Mouse (Mus musculus) megakaryocyte, adult 5-6 weeks (primary cell): ENCODE measurements around the gene 4933405L10Rik. TPM values are rescaled to one million over a fixed set of nuclear protein-coding genes. Genes with fewer than 3 reads are reported as not detected.

ENCODE experiments used
- ATAC-seq: 2 replicates; pipeline ENCODE4 v1.8.0; 2016; ENCODE audit warnings: mild to moderate bottlenecking, inconsistent platforms; ENCODE audit not compliant: poor library complexity, severe bottlenecking
- total RNA-seq, 2 experiments: library from RNA; stranded (forward) in 1 of 2; stranded (reverse) in 1 of 2; fragments of 153-499, 151-499 nt in 1 of 2; fragments of 221-1000, 200-1000 nt in 1 of 2; gene quantifications; 2 replicates each; pipeline versions ENCODE4 v1.2.3 to v1.2.4; 2015 to 2017

4933405L10Rik gene
- total RNA-seq, 2 experiments from 2014 or later = not detected

GRCm38 (mm10) chr8:105750606-105751005, 43.2 kb downstream of the 4933405L10Rik start:
- peak; percentile 21; the same call in 1 of the 2 replicates for ATAC-seq

GRCm38 (mm10) chr8:105753916-105754315, 46.5 kb downstream of the 4933405L10Rik start:
- ATAC-seq = no peak

- no peak for ATAC-seq
These were observed 47.2 kb downstream of the 4933405L10Rik start for GRCm38 (mm10) chr8:105754688-105755087.

- ATAC-seq = no peak
These were observed 50.4 kb downstream of the 4933405L10Rik start for GRCm38 (mm10) chr8:105757796-105758276.

GRCm38 (mm10) chr8:105758277-105759108, 51.0 kb downstream of the 4933405L10Rik start, which contains the start of gene Gfod2:
TSS of gene Gfod2 (minus strand) at chr8:105758664.
- ATAC-seq = peak; percentile 100

Other genes starting within 250 kb of the 4933405L10Rik start
- gene Tppp3, start 236.1 kb upstream of the 4933405L10Rik start, total RNA-seq (2015) = 2.5 and 2.9 TPM in 2 replicates
- 6.5 and 13.4 TPM in 2 replicates for gene Tppp3, start 236.1 kb upstream of the 4933405L10Rik start, total RNA-seq (2017)
- 0.52 and 1.2 TPM in 2 replicates for gene Zdhhc1, start 210.8 kb upstream of the 4933405L10Rik start, total RNA-seq (2015)
- 0.20 and 0.92 TPM in 2 replicates for gene Zdhhc1, start 210.8 kb upstream of the 4933405L10Rik start, total RNA-seq (2017)
- not detected in 2 replicates for gene Hsd11b2, start 188.9 kb upstream of the 4933405L10Rik start, total RNA-seq (2015)
- gene Hsd11b2, start 188.9 kb upstream of the 4933405L10Rik start, total RNA-seq (2017) = not detected in 2 replicates
- 222 and 239 TPM in 2 replicates for gene Atp6v0d1, start 141.6 kb upstream of the 4933405L10Rik start, total RNA-seq (2015)
- 86.2 and 101 TPM in 2 replicates for gene Atp6v0d1, start 141.6 kb upstream of the 4933405L10Rik start, total RNA-seq (2017)
- 13.5 and 16.9 TPM in 2 replicates for gene Ripor1, start 102.4 kb upstream of the 4933405L10Rik start, total RNA-seq (2015)
- gene Ripor1, start 102.4 kb upstream of the 4933405L10Rik start, total RNA-seq (2017) = 1.6 and 2.6 TPM in 2 replicates
- gene Ctcf, start 71.1 kb upstream of the 4933405L10Rik start, total RNA-seq (2015) = 97.0 and 98.3 TPM in 2 replicates
- gene Ctcf, start 71.1 kb upstream of the 4933405L10Rik start, total RNA-seq (2017) = 101 and 124 TPM in 2 replicates
- not detected in 2 replicates for gene Agrp, start 70.3 kb upstream of the 4933405L10Rik start, total RNA-seq (2015)
- gene Agrp, start 70.3 kb upstream of the 4933405L10Rik start, total RNA-seq (2017) = not detected in 2 replicates
- gene Carmil2, start 21.4 kb upstream of the 4933405L10Rik start, total RNA-seq (2015) = 0.67 and 1.6 TPM in 2 replicates
- 0.70 and 1.3 TPM in 2 replicates for gene Carmil2, start 21.4 kb upstream of the 4933405L10Rik start, total RNA-seq (2017)
- 20.4 and 28.0 TPM in 2 replicates for gene Acd, start 6.6 kb upstream of the 4933405L10Rik start, total RNA-seq (2015)
- gene Acd, start 6.6 kb upstream of the 4933405L10Rik start, total RNA-seq (2017) = 10.6 and 12.3 TPM in 2 replicates
- 6.6 and 7.7 TPM in 2 replicates for gene Pard6a, start 6.5 kb upstream of the 4933405L10Rik start, total RNA-seq (2015)
- gene Pard6a, start 6.5 kb upstream of the 4933405L10Rik start, total RNA-seq (2017) = 9.1 and 22.2 TPM in 2 replicates
- gene Enkd1, start 555 bp downstream of the 4933405L10Rik start, total RNA-seq (2015) = 5.9 and 7.5 TPM in 2 replicates
- 5.3 and 5.6 TPM in 2 replicates for gene Enkd1, start 555 bp downstream of the 4933405L10Rik start, total RNA-seq (2017)
- gene Gfod2, start 51.0 kb downstream of the 4933405L10Rik start, total RNA-seq (2015) = 0.14 and 0.16 TPM in 2 replicates
- gene Gfod2, start 51.0 kb downstream of the 4933405L10Rik start, total RNA-seq (2017) = 0.08 TPM in 1 of 2 replicates, not detected in the other
- gene Ranbp10, start 119.7 kb downstream of the 4933405L10Rik start, total RNA-seq (2015) = 10.2 and 10.5 TPM in 2 replicates
- 6.4 and 7.0 TPM in 2 replicates for gene Ranbp10, start 119.7 kb downstream of the 4933405L10Rik start, total RNA-seq (2017)
- not detected in 2 replicates for gene Tsnaxip1, start 120.1 kb downstream of the 4933405L10Rik start, total RNA-seq (2015)
- gene Tsnaxip1, start 120.1 kb downstream of the 4933405L10Rik start, total RNA-seq (2017) = not detected in 2 replicates
- gene Cenpt, start 145.6 kb downstream of the 4933405L10Rik start, total RNA-seq (2015) = 12.4 and 18.3 TPM in 2 replicates
- 16.7 and 25.0 TPM in 2 replicates for gene Cenpt, start 145.6 kb downstream of the 4933405L10Rik start, total RNA-seq (2017)
- 42.8 and 48.9 TPM in 2 replicates for gene Thap11, start 147.5 kb downstream of the 4933405L10Rik start, total RNA-seq (2015)
- gene Thap11, start 147.5 kb downstream of the 4933405L10Rik start, total RNA-seq (2017) = 38.5 and 42.6 TPM in 2 replicates
- gene Nutf2, start 152.9 kb downstream of the 4933405L10Rik start, total RNA-seq (2015) = 103 and 117 TPM in 2 replicates
- gene Nutf2, start 152.9 kb downstream of the 4933405L10Rik start, total RNA-seq (2017) = 40.9 and 54.5 TPM in 2 replicates
- gene Edc4, start 173.2 kb downstream of the 4933405L10Rik start, total RNA-seq (2015) = 12.0 and 12.2 TPM in 2 replicates
- 23.8 and 27.5 TPM in 2 replicates for gene Edc4, start 173.2 kb downstream of the 4933405L10Rik start, total RNA-seq (2017)
- 0.42 TPM in 1 of 2 replicates, not detected in the other for gene Nrn1l, start 185.9 kb downstream of the 4933405L10Rik start, total RNA-seq (2015)
- gene Nrn1l, start 185.9 kb downstream of the 4933405L10Rik start, total RNA-seq (2017) = not detected in 2 replicates
- gene Pskh1, start 192.8 kb downstream of the 4933405L10Rik start, total RNA-seq (2015) = 8.6 and 9.7 TPM in 2 replicates
- gene Pskh1, start 192.8 kb downstream of the 4933405L10Rik start, total RNA-seq (2017) = 10.7 and 13.3 TPM in 2 replicates
- 1.3 and 2.0 TPM in 2 replicates for gene Ctrl, start 226.2 kb downstream of the 4933405L10Rik start, total RNA-seq (2015)
- 0.55 and 1.1 TPM in 2 replicates for gene Ctrl, start 226.2 kb downstream of the 4933405L10Rik start, total RNA-seq (2017)
- 164 and 185 TPM in 2 replicates for gene Psmb10, start 230.8 kb downstream of the 4933405L10Rik start, total RNA-seq (2015)
- gene Psmb10, start 230.8 kb downstream of the 4933405L10Rik start, total RNA-seq (2017) = 56.1 and 63.6 TPM in 2 replicates
- gene Lcat, start 235.7 kb downstream of the 4933405L10Rik start, total RNA-seq (2015) = 0.23 TPM in 1 of 2 replicates, not detected in the other
- gene Lcat, start 235.7 kb downstream of the 4933405L10Rik start, total RNA-seq (2017) = 0.45 TPM in 1 of 2 replicates, not detected in the other